Mouse (Mus musculus): Measurements from ENCODE around the gene Fgfr2. TPM values are rescaled to one million over a fixed set of nuclear protein-coding genes. Genes with fewer than 3 reads are reported as not detected.
"Not testable (repeated sequence)": the region's sequence is repeated elsewhere in the genome, so short reads cannot be mapped to it uniquely, and the experiment has no call there.

Fgfr2 gene
- polyA plus RNA-seq, 1 experiment from 2014 or later: 81.1 TPM

DNA sequence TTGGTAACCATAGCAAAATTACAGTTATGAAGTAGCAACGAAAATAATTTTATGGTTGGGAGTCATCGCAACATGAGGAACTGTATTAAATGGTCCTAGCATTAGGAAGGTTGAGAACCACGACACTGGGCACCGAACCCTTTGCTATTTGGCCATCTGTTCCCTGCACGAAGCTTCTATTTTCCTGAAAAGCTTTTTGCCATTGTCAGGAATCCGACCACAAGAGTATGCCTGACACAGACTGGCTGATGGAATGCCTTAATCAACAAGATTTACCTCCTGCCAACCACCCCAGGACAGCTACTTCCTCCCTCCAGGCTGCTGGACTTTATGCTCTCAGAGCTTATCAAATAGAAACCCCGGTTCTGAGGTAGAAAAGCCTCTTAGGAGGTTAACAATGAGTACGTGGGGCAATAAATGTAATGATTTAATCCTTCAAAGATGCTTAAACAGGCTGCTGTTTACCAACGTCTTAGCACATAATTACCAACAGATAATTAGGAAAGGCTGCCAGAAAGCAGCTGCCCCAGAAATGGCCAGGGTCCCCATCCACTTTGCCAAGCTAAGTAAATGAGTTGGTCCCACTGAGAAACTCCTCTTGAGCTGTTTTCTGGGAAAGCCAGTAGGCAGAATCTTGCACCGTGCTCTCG, 668.0 kb downstream of the Fgfr2 start:
- Histone ChIP-seq H3K4me2 (replicated peaks) (no peak overlapping the region), H3K4me3 (no peak overlapping the region), H3K36me3 (no peaks in the 10 kb centered on the region), H3K27ac (no peak overlapping the region), H3K9ac (no peak overlapping the region), H3K27me3 (no peaks in the 10 kb centered on the region), H3K9me3 (replicated peaks) (no peaks in the 10 kb centered on the region), H3K4me1 (peaks cover 12% of the 10 kb centered on the region)
- ATAC-seq (ENCODE audit: low FRiP score): no peak
- WGBS: 75% methylated on average over 11 of the region's 11 CpGs

DNA sequence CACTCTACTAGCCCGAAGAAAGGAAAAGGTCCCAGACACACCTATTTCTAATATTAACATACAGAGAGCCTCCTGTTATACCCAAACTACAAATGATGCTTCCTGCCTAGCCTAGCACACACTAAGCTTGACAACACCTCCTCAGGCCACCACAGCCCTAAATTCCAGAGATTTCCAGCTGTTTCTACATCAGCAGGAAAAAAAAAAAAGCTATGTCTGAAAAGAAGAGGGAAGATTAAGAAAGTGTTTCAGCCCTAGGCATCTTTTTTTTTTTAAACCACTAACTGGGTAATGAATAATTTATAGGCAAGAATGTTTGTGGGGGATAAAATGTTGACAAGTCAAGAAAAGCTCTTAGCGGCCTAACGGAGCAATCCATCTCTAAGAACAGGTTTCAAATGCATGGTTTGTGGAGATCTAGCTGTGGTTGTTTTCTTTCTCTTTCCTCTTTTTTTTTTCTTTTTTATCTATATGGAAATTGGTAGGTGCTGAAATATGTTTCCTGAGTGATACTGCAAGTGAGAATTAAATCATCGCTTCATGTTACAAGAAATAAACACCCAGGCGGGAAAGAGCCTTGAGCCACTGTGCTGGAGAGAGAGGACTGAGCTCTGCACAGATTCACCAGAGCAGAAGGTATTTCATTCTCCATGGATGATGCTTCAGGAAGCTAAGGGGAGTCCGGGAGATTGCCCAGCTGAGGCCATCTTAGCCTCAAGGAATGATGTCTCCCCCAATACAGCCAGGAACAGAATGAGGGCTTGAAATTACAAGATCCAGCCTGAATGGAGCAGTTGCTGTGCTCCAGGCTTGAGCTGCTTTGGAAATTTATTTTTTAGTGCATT, 673.0 kb downstream of the Fgfr2 start:
- no peak for ATAC-seq (ENCODE audit: low FRiP score)
- H3K27ac ChIP-seq: peak overlapping the region; percentile 49; the same call in 1 of the 2 replicates
- no peaks in the 10 kb centered on the region for H3K9me3 ChIP-seq (replicated peaks)
- no peaks in the 10 kb centered on the region for H3K4me1 ChIP-seq
- 62% methylated on average over 6 of the region's 6 CpGs for WGBS
- no peaks in the 10 kb centered on the region for H3K27me3 ChIP-seq
- no peak overlapping the region for H3K9ac ChIP-seq
- H3K36me3 ChIP-seq: no peaks in the 10 kb centered on the region
- no peak overlapping the region for H3K4me2 ChIP-seq (replicated peaks)
- no peak overlapping the region for H3K4me3 ChIP-seq

- no peak overlapping the region for H3K4me2 ChIP-seq (replicated peaks)
- 71% methylated on average over 4 of the region's 4 CpGs for WGBS
Observed at GRCm38 (mm10) chr7:132448511-132449154, 674.5 kb downstream of the Fgfr2 start.

DNA sequence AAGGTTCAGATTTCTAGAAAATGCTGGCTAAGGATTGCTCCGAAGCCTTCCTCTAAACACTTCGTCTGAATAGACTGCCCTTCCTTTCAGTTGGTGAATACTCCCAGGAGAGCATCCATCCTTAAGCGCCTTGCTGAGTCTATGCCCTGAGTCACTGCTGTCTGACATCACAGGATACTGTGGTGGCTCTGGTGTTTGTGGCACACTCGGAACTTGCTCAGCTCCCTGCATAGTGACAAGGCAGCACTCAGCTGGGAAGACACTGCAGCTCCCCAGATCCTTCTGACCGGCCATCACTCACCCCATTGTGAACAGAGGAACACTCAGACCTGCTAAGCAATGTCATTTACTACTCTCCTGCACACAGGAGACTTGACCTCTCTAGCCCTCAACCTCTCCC, 675.6 kb downstream of the Fgfr2 start:
- no peaks in the 10 kb centered on the region for H3K4me1 ChIP-seq
- no peak overlapping the region for H3K27ac ChIP-seq
- 83% methylated on average over 5 of the region's 5 CpGs for WGBS

More at GRCm38 (mm10) chr7:132448511-132449154, 674.5 kb downstream of the Fgfr2 start:
- ATAC-seq (ENCODE audit: low FRiP score): no peak
- H3K4me1 ChIP-seq: no peaks in the 10 kb centered on the region
- no peaks in the 10 kb centered on the region for H3K9me3 ChIP-seq (replicated peaks)
- H3K36me3 ChIP-seq: no peaks in the 10 kb centered on the region
- no peak overlapping the region for H3K27ac ChIP-seq
- H3K4me3 ChIP-seq: no peak overlapping the region
- H3K27me3 ChIP-seq: no peaks in the 10 kb centered on the region
- no peak overlapping the region for H3K9ac ChIP-seq

DNA sequence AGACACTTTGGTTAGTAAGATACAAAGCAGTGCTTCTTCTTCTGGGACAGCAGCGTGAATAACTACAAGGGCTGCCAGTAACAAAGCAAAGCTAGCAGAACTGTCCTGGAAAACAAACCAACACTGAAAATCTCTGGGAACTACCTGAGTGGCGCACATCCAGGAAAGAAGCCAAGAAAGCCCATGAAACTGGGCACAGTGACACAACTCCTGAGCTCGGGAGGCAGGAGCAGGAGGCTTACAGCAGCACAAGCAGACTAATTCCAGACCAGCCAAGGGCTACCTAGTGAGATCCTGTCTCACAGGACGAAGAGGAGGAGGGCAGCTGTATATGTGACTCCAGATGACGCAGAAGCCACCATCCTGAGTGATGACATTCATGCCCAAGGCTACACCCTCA, 676.3 kb downstream of the Fgfr2 start:
- no peak for ATAC-seq (ENCODE audit: low FRiP score)
- Histone ChIP-seq H3K4me3 (no peak overlapping the region), H3K4me1 (no peaks in the 10 kb centered on the region), H3K27ac (no peak overlapping the region), H3K36me3 (no peaks in the 10 kb centered on the region), H3K9ac (no peak overlapping the region), H3K4me2 (replicated peaks) (no peak overlapping the region), H3K27me3 (no peaks in the 10 kb centered on the region), H3K9me3 (replicated peaks) (no peaks in the 10 kb centered on the region)
- 81% methylated on average over 5 of the region's 5 CpGs for WGBS

More for the DNA sequence above, 675.6 kb downstream of the Fgfr2 start:
- Histone ChIP-seq H3K4me3 (no peak overlapping the region), H3K36me3 (no peaks in the 10 kb centered on the region), H3K9me3 (replicated peaks) (no peaks in the 10 kb centered on the region), H3K4me2 (replicated peaks) (no peak overlapping the region), H3K9ac (no peak overlapping the region), H3K27me3 (no peaks in the 10 kb centered on the region)
- ATAC-seq (ENCODE audit: low FRiP score): no peak

DNA sequence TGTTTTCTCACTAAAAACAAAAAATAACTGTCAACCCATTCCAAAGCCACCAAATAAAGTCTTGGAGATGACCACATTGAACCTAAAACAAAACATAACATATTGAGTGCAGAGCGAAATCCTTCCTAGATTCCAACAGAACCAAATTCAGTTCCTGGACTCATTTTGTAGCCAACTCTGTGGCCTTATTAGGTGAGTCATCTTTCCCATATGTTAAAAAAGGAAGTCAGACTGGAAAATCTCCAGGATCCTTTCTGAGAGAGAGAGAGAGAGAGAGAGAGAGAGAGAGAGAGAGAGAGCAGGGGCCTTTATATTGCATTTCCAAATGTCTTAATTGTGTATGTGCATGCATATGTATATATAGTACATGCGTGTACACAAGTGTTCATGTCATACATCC, 678.9 kb downstream of the Fgfr2 start:
- Histone ChIP-seq H3K9me3 (replicated peaks) (no peaks in the 10 kb centered on the region), H3K27ac (no peak overlapping the region), H3K4me2 (replicated peaks) (no peak overlapping the region)

GRCm38 (mm10) chr7:132443769-132444168, 679.4 kb downstream of the Fgfr2 start:
- Histone ChIP-seq H3K27ac (no peak overlapping the region), H3K9me3 (replicated peaks) (no peaks in the 10 kb centered on the region), H3K27me3 (no peaks in the 10 kb centered on the region), H3K4me2 (replicated peaks) (no peak overlapping the region), H3K4me3 (no peak overlapping the region), H3K4me1 (no peaks in the 10 kb centered on the region), H3K36me3 (no peaks in the 10 kb centered on the region), H3K9ac (no peak overlapping the region)
- ATAC-seq (ENCODE audit: low FRiP score): no peak
- WGBS: 80% methylated on average over 2 of the region's 2 CpGs

More for the DNA sequence above, 678.9 kb downstream of the Fgfr2 start:
- Histone ChIP-seq H3K9ac (no peak overlapping the region), H3K36me3 (no peaks in the 10 kb centered on the region), H3K27me3 (no peaks in the 10 kb centered on the region), H3K4me1 (no peaks in the 10 kb centered on the region), H3K4me3 (no peak overlapping the region)
- 95% methylated on average over 2 of the region's 2 CpGs for WGBS
- no peak for ATAC-seq (ENCODE audit: low FRiP score)

- 91% methylated on average over 3 of the region's 3 CpGs for WGBS
- no peak overlapping the region for H3K4me2 ChIP-seq (replicated peaks)
- no peak overlapping the region for H3K9ac ChIP-seq
- H3K36me3 ChIP-seq: no peaks in the 10 kb centered on the region
- ATAC-seq (ENCODE audit: low FRiP score): no peak
- no peaks in the 10 kb centered on the region for H3K27me3 ChIP-seq
- no peak overlapping the region for H3K4me3 ChIP-seq
- no peak overlapping the region for H3K27ac ChIP-seq
- peaks cover 1% of the 10 kb centered on the region; the same call in 1 of the 2 replicates for H3K4me1 ChIP-seq
- H3K9me3 ChIP-seq (replicated peaks): no peaks in the 10 kb centered on the region
Observed at GRCm38 (mm10) chr7:132443134-132443533, 680.0 kb downstream of the Fgfr2 start.

DNA sequence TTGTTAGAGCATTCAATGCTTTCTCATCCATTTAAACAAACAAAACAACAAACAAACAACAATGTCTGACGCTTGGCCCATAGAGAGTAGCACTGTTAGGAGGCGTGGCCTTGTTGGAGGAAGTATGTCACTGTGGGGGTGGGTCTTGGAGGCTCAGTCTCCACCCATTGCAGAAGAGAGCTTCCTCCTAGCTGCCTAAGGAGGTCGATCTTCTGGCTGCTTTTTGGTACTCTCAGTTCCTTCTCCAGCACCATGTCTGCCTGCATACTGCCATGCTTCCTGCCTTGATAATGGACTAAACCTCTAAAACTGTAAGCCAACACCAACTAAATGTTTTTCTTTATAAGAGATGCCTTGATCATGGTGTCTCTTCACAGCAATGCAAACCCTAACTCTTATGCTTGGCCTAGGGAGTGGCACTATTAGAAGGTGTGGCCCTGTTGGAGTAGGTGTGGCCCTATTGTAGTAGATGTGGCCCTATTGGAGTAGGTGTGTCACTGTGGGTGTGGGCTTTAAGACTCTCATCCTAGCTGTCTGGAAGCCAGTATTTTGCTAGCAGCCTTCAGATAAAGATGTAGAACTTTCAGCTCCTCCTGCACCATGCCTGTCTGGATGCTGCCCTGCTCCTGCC, 680.9 kb downstream of the Fgfr2 start:
- ATAC-seq (ENCODE audit: low FRiP score); H3K4me1 ChIP-seq; H3K4me3 ChIP-seq; H3K27me3 ChIP-seq; H3K9ac ChIP-seq; H3K9me3 ChIP-seq (replicated peaks); H3K27ac ChIP-seq; H3K4me2 ChIP-seq (replicated peaks); H3K36me3 ChIP-seq: not testable (repeated sequence)
- 79% methylated on average over 3 of the region's 3 CpGs for WGBS

DNA sequence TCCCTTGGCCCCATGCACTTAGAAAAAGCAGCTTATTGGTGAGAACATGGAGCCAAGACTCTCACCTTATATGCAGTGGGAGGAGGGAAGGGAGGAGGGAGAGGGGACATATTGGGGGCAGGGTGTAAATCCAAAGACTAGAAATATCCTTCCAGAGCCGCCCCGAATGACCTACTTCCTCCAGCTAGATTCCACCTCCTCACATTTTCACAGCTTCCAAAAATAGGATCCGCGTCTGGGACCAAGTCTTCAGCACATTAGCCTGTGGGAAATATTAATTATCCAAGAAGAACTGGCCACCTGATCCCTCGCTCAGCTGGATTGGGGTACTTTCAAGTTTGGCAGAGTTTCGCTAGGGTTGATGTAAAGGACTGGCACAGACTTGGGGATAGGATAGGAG, 683.2 kb downstream of the Fgfr2 start:
- Histone ChIP-seq H3K9ac (no peak overlapping the region), H3K27ac (no peak overlapping the region), H3K4me3 (no peak overlapping the region), H3K4me1 (peaks cover 3% of the 10 kb centered on the region; the same call in 1 of the 2 replicates), H3K36me3 (no peaks in the 10 kb centered on the region), H3K27me3 (no peaks in the 10 kb centered on the region), H3K9me3 (replicated peaks) (no peaks in the 10 kb centered on the region), H3K4me2 (replicated peaks) (no peak overlapping the region)
- no peak for ATAC-seq (ENCODE audit: low FRiP score)
- WGBS: 85% methylated on average over 6 of the region's 6 CpGs

- H3K4me2 ChIP-seq (replicated peaks): no peak overlapping the region
- no peak overlapping the region for H3K4me3 ChIP-seq
- H3K27ac ChIP-seq: no peak overlapping the region
- no peak for ATAC-seq (ENCODE audit: low FRiP score)
- no peak overlapping the region for H3K9ac ChIP-seq
- WGBS: 47% methylated on average over 6 of the region's 6 CpGs
- H3K36me3 ChIP-seq: no peaks in the 10 kb centered on the region
- no peaks in the 10 kb centered on the region for H3K9me3 ChIP-seq (replicated peaks)
- peaks cover 3% of the 10 kb centered on the region; the same call in 1 of the 2 replicates for H3K4me1 ChIP-seq
- no peaks in the 10 kb centered on the region for H3K27me3 ChIP-seq
Observed at GRCm38 (mm10) chr7:132438060-132438459, 685.1 kb downstream of the Fgfr2 start.

DNA sequence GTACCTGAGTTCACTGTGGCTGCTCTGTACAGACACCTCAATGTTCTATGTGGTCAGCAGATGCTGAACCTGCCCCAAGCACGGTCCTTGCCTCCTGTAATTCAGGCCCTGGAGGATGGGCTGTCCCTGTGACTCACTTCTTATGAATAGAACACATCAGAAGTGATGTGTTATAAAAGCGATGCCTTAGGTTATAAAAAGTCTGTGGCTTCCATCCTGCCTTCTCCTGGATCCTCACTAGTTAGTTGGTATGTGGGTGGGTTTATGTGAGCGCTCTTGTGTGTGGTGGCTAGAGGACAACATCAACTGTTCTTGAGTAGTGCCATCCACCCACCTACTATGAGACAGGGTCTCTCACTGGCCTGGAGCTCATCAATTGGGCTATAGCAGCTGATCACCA, 685.7 kb downstream of the Fgfr2 start:
- no peak overlapping the region for H3K27ac ChIP-seq
- H3K9ac ChIP-seq: no peak overlapping the region
- no peaks in the 10 kb centered on the region for H3K9me3 ChIP-seq (replicated peaks)
- no peak overlapping the region for H3K4me3 ChIP-seq
- peaks cover 3% of the 10 kb centered on the region; the same call in 1 of the 2 replicates for H3K4me1 ChIP-seq
- H3K27me3 ChIP-seq: no peaks in the 10 kb centered on the region
- no peak overlapping the region for H3K4me2 ChIP-seq (replicated peaks)
- H3K36me3 ChIP-seq: no peaks in the 10 kb centered on the region
- 92% methylated on average over 3 of the region's 3 CpGs for WGBS
- no peak for ATAC-seq (ENCODE audit: low FRiP score)

All from hindbrain, embryonic 12.5 days (tissue).